Mouse (Mus musculus) brain, embryonic 14.5 days (tissue): ENCODE measurements around the gene Zfp697. TPM values are rescaled to one million over a fixed set of nuclear protein-coding genes. Genes with fewer than 3 reads are reported as not detected.

ENCODE experiments used
- DNase-seq: peaks from one replicate; pipeline ENCODE4 v3.0.0-alpha.2; 2011; ENCODE audit warnings: low read depth
- CTCF ChIP-seq: fragments of 200-500 bp; IDR thresholded peaks from 2 replicates; pipeline ENCODE4 v1.5.1; 2012; ENCODE audit warnings: inconsistent platforms, mild to moderate bottlenecking, moderate library complexity, borderline replicate concordance; ENCODE audit not compliant: insufficient read depth, insufficient read length; ENCODE audit errors: extremely low read depth
- POLR2A ChIP-seq: fragments of 200-500 bp; IDR thresholded peaks from 2 replicates; pipeline ENCODE4 v1.6.1; 2012; ENCODE audit warnings: mild to moderate bottlenecking, inconsistent platforms, borderline replicate concordance; ENCODE audit not compliant: poor library complexity, insufficient read depth, insufficient read length, severe bottlenecking; ENCODE audit errors: extremely low read depth
- polyA plus RNA-seq: library from polyadenylated mRNA; depleted of rRNA; stranded (reverse); fragments of >200 nt; gene quantifications from 2 replicates; pipeline ENCODE4 v1.2.3, GENCODE M21; 2012; rRNA removed

The Zfp697 gene
- polyA plus RNA-seq, 1 experiment: 27.2 TPM

DNA sequence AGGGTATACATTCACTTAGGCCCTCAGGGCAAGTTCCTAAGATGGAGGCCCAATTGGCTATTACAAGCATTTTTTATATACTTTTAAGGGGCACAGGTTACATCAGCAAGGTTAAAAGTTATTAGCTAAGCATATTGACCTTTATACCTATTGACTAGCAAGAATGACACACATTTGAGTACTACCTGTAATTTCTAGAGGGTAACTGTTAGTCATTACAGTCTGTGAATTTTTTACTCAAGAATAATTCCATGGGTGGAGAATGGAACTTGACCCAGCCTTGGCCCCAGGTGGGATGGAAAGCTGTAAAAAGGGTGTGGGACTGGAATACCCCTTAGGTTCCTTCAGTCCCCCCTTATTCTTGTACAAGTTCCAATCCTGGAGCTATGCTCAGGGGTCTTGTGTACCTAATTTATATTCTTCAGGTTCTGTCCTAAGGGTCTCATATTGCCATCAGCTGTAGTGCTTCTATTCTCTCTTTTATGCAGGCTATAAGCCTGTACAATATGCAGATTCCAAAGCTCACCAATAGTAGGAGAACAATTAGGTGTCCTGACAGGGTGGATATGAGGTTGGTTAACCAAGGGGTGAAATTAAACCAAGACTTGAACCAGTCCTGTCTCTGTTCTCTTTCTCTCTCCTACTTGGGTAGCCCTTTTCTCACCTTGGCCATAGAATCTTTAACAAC lies 400.1 kb downstream of the Zfp697 start:
- DNase-seq: no peak
- TF ChIP-seq CTCF (no peak), POLR2A (no peak)

DNA sequence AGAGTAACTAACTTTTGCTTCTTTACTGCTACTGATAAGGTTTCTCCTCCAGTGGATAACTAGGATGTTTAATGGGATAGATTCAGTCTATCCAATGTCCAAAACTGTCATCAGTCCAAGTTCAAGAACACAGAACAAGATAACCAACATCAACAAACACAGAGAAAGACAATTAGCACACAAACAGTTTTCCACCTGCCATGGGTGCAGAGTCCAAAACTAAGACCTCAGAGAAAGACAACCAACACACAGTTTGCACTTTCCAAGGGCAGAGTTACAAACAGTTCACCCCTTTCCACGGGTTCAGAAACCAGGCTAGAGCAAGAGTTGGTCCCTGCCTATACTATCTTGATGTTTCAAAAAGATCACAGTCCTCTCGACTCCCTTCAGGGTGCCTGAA lies 404.3 kb downstream of the Zfp697 start:
- DNase-seq: no peak
- TF ChIP-seq POLR2A (no peak), CTCF (no peak)

Other genes with a start within 250 kb of the Zfp697 start
- not detected in 2 replicates for gene Adam30, start 221.8 kb upstream of the Zfp697 start, polyA plus RNA-seq
- gene Reg4, start 160.3 kb upstream of the Zfp697 start, polyA plus RNA-seq: not detected in 2 replicates
- 5.3 and 9.4 TPM in 2 replicates for gene Hmgcs2, start 102.0 kb upstream of the Zfp697 start, polyA plus RNA-seq
- gene Phgdh, start 42.5 kb upstream of the Zfp697 start, polyA plus RNA-seq: 119 and 137 TPM in 2 replicates
- gene Gm4450, start 74.7 kb downstream of the Zfp697 start, polyA plus RNA-seq: not detected in 2 replicates
- gene Hsd3b4, start 128.1 kb downstream of the Zfp697 start, polyA plus RNA-seq: not detected in 2 replicates
- gene Gm10681, start 206.3 kb downstream of the Zfp697 start, polyA plus RNA-seq: not detected in 2 replicates
- gene Hsd3b5, start 247.8 kb downstream of the Zfp697 start, polyA plus RNA-seq: not detected in 2 replicates